9 mouse cellular contexts compared by ENCODE assay signal in the genomic region with DNA sequence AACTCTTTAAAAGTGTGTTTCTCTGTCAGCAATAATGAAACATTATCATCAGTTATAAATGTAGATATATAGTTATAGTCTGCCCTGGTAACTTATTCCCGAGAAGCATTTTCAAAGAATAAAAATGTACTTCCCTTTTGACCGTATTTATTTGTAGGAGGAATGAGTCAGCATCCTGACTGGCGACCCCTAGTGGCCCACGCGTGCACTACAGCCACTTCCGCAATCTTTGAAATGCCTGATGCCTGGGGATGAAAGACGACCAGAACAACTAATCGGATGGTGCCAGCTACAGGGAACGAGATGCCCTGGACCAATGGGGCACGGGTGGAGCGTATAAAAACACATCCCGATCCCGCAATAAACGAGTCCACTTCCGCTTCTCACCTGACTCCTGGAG.
DNase-seq lines count a peak whose midpoint lies in the region; ATAC-seq and TF ChIP-seq lines count a peak whose summit lies in the region.
"Had no signal": no experiment of that assay in that cellular context is flagged by ENCODE, and none has a peak within 500 bp of the region (broad histone marks: within the 10 kb centered on the region; RNA-seq: fewer than 3 reads in every experiment).

No protein-coding gene starts in this region.

- peak; percentile 95; the same call in 1 of the 2 replicates for TF ChIP-seq CTCF in small intestine, adult 2 months (IDR thresholded peaks at IDR 0.05; ENCODE audit: extremely low read depth, insufficient read length, insufficient replicate concordance, low read depth, low read length)

- no peaks in the 10 kb centered on the region for H3K9me3 ChIP-seq in liver, embryonic 13.5 days (replicated peaks)
- H3K9me3 ChIP-seq: megakaryocyte, embryonic 14.5 days had no signal

- H3K4me1 ChIP-seq in liver, embryonic 13.5 days (replicated peaks): no peaks in the 10 kb centered on the region
- H3K4me1 ChIP-seq in small intestine, adult 2 months (ENCODE audit: control insufficient read depth, insufficient read depth, insufficient read length, low read length): no peaks in the 10 kb centered on the region

- WGBS in liver, embryonic 13.5 days (ENCODE audit: insufficient replicate concordance): 41% methylated on average over 15 of the region's 15 CpGs
- 47% methylated on average over 15 of the region's 15 CpGs for WGBS in small intestine, adult 2 months

- H3K27me3 ChIP-seq in liver, embryonic 13.5 days: no peaks in the 10 kb centered on the region
- no peaks in the 10 kb centered on the region for H3K27me3 ChIP-seq in small intestine, adult 2 months (ENCODE audit: control insufficient read depth, insufficient read depth, low read length)

- ATAC-seq in granulocyte monocyte progenitor cell, adult 5-6 weeks (replicated peaks; ENCODE audit: poor library complexity, severe bottlenecking): peak; percentile 87
- no peak for ATAC-seq in liver, embryonic 13.5 days (ENCODE audit: low read depth)

- no peak overlapping the region for H3K9ac ChIP-seq in liver, embryonic 13.5 days

- H3K36me3 ChIP-seq in liver, embryonic 13.5 days: no peaks in the 10 kb centered on the region
- H3K36me3 ChIP-seq in small intestine, adult 2 months (ENCODE audit: control insufficient read depth, insufficient read depth, low read length): no peaks in the 10 kb centered on the region

- intact Hi-C loops in left cerebral cortex, postnatal 36 days (cut with DNase I): no loop called here

- H3K4me3 ChIP-seq in liver, embryonic 13.5 days (replicated peaks): no peak overlapping the region
- H3K4me3 ChIP-seq in small intestine, adult 2 months (ENCODE audit: low read depth, low read length): no peak overlapping the region
- H3K4me3 ChIP-seq: megakaryocyte, embryonic 14.5 days had no signal

- no peak for TF ChIP-seq POLR2A in small intestine, adult 2 months (IDR thresholded peaks at IDR 0.05; ENCODE audit: low read depth, low read length)

- peak; percentile 37 to 62 for DNase-seq in left cerebral cortex, adult 18-20 months (ENCODE audit: low spot score in 2 of 2)
- DNase-seq in left cerebral cortex, postnatal 36 days (ENCODE audit: low spot score in 2 of 2): no peak
- peak; percentile 62 for DNase-seq in NIH3T3 (ENCODE audit: low read depth)
- peak; percentile 39 for DNase-seq in cerebellum, adult 8-10 months
- DNase-seq in liver, embryonic 13.5 days: peak; percentile 44
- peak; percentile 14 for DNase-seq in yolk sac, embryonic 10.5 days (ENCODE audit: low spot score)

- H3K27ac ChIP-seq in liver, embryonic 13.5 days: no peak overlapping the region
- H3K27ac ChIP-seq in small intestine, adult 2 months (ENCODE audit: insufficient read depth, low read depth, low read length): no peak overlapping the region

- no peak overlapping the region for H3K4me2 ChIP-seq in liver, embryonic 13.5 days

Comparison
In these comparisons a context has a peak if more than half of its experiments do, and no peak if none do; other contexts are left out.
1. DNase-seq: peak in left cerebral cortex, adult 18-20 months (2 of 2), NIH3T3 (single experiment), cerebellum, adult 8-10 months (single experiment), liver, embryonic 13.5 days (single experiment) and yolk sac, embryonic 10.5 days (single experiment); none in left cerebral cortex, postnatal 36 days (0 of 2).